Mouse (Mus musculus) ovary, postnatal 10 days (tissue): ENCODE data around the gene Gpr171.
"Not testable (repeated sequence)": the region's sequence is repeated elsewhere in the genome, so short reads cannot be mapped to it uniquely, and the experiment has no call there.

Experiments used
- DNase-seq: peaks from one replicate; pipeline ENCODE4 v3.0.0; 2022; ENCODE audit warnings: low spot score

Gpr171 gene

DNA sequence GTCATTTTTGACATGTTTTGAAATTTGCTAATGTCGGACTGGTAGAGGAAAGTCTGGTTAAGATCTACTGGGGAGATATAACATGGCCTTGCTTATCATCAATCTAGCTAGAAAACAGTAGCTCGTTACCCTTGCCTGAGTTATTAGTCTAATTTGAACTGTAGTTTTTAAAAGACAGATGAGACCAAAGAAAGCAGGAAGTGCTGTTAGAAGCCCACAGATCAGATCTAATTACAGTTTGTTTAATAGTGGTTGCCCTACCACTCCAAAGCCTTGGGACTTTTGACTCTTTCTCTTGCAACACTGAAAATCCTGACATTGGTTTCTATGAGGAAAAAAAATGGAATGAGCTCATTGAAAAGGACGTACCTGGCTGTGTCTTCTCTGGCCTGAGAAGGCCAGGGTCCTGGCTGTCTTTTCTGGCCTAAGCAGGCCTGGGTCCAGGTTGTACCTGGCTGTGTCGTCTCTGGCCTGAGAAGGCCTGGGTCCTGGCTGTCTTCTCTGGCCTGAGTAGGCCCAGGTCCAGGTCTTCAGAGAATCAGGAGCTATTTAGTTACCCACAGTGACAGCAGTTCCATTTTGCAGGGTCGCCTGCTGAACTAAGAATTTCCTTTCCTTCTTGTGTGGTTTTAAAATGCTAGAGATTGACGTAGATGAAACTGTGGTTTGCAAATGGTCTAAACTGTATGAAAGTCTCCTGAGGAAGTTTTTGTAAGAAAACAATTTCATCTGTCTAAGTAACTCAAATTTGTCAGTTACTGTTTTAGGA is at the start of gene Gpr171:
Gpr171 (minus strand) TSS at position 604 of the 769 bp plus-strand sequence.
- DNase-seq: no peak

- DNase-seq: no peak
These were observed 49.0 kb upstream of the Gpr171 start for GRCm38 (mm10) chr3:59150624-59151023.

GRCm38 (mm10) chr3:59149646-59150045 is 48.0 kb upstream of the Gpr171 start:
- no peak for DNase-seq

DNA sequence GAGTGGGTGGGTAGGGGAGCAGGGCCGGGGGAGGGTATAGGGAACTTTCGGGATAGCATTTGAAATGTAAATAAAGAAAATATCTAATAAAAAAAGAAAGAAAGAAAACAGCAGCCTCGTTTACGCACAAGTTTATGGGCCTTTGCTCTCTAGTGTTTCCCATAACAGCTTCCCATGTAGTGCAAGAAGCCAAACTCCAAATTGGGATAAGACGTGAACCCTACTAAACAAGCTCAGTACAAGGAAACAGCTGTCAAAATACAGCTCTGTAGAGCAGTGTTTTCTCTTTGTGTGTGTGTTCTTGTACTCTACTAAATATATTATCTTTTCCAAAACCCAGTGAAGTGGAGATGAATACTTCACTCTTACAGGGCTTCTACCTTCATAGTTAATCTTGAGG is 43.6 kb upstream of the Gpr171 start:
- DNase-seq: no peak

DNA sequence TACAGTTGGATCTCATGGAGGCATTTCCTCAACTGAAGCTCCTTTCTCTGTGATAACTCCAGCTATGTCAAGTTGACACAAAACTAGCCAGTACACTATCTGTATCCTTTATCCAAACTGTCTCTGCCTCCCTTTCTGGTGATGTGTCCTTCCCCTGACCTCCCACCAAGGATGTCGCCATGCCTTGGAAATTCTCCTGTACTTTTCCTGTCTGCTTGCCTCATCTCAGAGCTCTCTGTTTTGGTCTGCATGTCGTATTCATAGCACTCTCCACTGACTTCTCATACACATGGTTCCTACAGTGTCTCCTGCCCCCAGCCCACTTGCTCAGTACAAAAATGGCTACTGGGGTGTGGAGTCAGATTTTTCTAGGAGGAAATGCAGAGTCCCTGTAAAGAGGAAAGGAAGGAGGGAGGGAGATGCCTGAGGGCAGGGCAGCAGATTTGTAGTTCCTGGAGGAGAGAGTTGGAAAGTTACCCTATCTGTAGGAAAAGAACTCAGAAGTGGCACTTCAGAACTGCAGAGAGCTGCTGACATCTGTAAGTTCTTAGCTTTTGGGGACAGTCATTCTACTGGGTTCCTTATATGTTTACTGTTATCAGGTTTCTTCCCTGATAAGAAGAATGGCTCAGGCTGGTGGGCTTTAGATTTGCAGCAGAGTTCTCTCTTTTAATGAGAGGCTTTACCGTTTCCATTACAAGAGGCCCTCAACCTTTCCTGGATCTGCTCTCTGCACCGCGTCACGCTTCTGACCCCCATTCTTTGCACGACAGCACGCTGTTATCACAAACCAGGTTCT is 40.1 kb upstream of the Gpr171 start:
- no peak for DNase-seq

DNA sequence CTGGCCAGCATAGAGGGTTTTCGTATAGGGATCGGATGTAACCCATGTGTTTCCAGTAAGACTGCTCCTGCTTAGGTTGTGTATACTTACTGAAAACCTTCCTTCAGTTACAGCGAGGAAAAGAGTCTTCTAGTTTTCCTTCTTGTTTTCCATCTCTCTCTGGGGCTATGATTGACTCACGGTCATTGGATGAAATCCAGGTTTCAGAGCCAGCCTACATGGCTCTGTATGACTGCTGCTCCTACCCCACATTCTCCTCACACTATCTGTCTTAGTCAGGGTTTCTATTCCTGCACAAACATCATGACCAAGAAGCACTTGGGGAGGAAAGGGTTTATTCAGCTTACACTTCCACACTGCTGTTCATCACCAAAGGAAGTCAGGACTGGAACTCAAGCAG is 39.3 kb upstream of the Gpr171 start:
- not testable (repeated sequence) for DNase-seq

DNA sequence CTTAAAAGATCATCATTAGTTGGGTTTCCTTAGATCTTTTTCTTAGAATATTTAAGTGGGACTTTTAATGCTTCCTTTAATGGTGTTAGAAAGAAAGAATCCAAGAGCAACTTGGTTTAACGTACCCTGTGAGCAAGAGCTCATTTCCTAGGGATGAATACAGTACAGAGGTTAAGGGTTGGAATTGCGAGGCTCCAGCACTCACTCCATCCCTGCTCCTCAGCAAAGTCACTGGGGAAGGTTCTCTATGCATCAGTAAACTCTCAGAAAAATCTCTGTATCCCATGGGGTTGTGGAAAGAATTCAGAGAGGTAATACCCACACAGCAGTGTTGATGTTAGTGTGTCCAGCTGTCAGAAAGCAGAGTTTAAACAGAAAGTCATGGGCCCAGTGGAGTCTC is 38.5 kb upstream of the Gpr171 start:
- no peak for DNase-seq

- no peak for DNase-seq
These were observed 38.0 kb upstream of the Gpr171 start for GRCm38 (mm10) chr3:59139651-59140051.

- no peak for DNase-seq
These were observed 37.4 kb upstream of the Gpr171 start for GRCm38 (mm10) chr3:59138946-59139468.

DNA sequence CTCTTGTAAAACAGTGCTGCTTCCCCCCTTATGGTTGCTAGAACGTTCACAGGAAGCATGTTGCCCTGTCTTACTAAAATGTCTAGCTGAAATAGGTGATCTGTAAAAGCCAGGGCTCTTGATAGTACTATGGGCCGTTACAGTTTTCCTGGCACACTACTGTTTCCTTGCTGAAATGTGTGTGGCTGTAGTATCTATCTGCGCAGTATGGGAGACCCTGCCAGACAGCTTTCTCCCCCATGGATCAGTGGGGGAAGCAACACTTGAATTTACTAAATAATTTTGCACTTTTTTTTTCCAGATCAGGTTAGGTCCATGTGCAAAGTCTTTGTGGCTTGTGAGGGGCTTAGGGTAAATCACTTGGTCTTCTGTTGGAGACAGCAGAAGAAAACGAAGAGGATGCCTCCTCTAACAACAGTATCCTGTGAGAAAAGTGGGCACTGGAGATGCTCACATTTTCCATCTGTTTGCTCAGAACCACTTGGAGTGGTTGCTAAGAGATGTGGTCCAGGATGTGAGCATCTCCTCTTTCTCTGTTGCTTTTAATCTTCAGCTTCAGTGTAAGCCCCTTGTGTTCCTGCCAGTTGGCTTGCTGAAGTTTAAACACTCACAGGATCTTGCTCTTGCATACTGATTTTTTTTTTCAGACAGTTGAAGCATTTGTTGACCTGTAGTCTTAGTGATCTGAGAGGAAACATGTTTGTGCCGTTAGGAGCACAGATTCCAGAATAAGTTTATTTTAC is 34.5 kb upstream of the Gpr171 start:
- DNase-seq: no peak

DNA sequence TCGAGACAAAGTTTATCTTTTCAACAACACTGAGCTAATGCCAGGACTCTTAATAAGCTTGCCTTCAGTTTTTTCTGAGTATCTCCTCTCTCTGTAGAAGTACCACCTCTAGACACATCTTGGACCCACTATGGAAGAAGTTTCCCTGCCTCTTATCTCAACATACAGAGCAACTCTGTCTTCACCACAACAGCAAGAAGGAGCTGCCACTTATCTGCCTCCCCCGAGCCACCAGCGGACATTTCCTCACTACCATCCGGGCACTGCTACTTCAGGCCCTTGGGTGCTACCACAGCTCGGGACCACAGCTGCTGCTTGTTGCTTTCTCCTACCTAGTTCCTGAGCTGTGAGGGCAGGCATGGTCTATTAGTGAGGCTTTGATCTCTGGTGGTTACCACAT is 31.6 kb upstream of the Gpr171 start:
- no peak for DNase-seq

DNA sequence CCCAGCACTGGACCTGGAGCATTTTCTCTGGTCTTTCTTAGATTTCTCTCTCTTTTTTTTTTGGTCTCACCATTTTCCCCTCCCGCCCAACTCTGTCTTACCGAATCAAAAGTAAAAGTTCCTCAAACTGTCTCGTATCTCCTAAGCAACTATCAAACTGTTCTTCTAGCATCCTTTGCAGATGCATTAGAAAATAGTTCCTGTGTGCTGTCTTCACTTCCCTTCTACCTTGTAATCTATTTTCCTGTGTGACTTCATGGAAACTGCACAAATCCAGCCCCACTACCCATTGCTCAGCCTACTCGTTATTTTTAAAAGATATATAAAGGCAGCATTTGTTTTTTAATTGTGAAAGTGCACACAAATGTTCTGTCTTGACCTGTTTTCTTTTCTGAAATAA is 30.3 kb upstream of the Gpr171 start:
- DNase-seq: no peak

DNA sequence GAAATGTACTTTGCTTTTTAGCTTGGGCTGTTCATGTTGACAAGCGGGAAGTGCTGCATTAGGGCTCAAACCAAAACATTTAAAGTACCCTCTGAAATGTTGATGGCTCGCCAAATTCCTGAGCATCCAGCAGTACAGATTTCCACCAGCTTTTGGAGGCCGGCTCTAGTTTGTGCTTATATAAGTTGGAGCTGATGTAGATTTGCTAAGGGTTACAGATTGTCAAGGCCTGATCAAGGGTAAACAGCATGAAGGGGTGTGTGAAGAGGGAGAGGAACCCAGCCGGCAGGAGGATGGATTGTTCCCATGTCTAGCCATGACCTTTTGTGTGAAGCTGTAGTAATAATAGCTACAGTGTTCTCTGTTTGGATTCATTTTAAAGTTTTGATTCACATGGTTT is 29.5 kb upstream of the Gpr171 start:
- no peak for DNase-seq

DNA sequence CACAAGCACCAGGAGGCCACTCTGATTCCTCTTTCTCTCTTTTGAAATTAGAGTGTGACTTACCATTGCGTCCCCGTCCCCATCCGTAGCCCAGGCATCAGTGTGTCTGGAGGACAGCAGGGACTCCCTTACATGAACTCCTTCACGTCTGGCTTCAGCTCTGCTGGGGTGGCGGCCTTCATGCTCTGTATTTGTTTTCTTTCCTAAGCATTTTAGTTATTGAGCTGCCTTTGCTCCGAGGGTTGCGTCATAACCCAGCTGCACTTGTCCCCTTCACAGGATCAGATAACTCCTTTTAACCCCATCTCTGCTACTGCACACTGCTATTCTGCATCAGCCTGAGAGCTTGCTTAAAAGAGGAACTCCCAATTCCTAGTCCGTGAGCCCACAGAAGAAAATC is 28.8 kb upstream of the Gpr171 start:
- no peak for DNase-seq

- no peak for DNase-seq
These were observed 27.9 kb upstream of the Gpr171 start for GRCm38 (mm10) chr3:59129547-59129946.

- DNase-seq: no peak
These were observed 27.1 kb upstream of the Gpr171 start for GRCm38 (mm10) chr3:59128681-59129080.

DNA sequence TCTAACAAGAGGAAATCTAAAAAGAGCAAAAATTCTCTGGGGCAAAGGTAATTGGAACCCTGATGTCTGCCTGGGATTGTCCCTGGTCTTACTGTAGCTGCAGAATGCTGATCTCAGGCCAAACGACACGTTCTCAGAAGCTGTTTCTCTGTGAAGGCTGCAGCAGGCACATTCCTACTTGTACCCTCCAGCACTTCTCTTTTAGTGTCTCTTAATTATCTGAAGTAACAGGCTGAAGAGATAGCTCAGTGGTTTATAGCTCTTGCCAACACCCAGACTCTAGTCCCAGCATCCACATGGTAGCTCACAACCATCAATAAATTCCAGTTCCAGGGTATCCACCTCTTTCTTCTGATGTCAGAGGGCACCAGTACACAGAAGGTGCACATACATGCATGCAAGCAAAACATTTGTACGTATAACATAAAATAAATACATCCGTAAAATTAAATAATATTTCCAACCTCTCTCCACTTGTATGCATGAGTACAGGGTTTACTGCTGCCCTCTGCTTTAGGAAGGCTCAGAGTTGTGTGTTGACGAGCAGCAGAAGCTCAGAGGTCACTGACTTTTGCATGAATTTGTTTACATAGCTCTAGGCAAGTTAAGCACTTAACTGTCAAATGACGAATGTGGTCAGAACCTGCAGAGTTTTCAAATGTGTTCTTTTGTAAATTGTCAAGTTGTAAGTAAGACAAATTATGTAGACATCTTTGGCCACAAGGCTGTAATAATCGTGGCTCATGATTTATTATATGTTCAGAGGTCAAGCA is 24.3 kb upstream of the Gpr171 start:
- DNase-seq: no peak

DNA sequence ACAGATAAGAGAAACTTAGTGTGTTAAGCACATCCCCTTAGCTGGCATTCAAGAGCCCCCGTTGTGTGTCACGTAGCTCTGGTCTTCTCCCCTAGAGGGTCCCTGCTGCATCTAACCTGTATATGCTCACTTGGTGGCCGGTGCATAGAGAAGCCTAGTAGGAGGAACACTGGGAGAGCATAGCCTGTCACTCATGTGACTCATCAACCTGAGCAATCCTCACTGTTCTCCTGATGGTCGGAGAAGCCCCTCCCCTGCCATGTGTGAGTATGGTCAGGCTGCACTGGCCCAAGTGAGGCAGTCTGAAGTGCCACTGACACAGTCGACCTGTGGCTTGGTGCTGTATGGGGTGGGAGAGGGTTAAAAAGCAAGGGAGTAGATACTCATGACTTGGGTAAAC is 23.4 kb upstream of the Gpr171 start:
- DNase-seq: no peak

GRCm38 (mm10) chr3:59121780-59122449 is 20.3 kb upstream of the Gpr171 start:
- no peak for DNase-seq

- DNase-seq: no peak
These were observed 19.6 kb upstream of the Gpr171 start for GRCm38 (mm10) chr3:59121067-59121730.
